Mouse (Mus musculus) granulocyte monocyte progenitor cell, adult 5-6 weeks (primary cell): ENCODE measurements around the gene Grifin. TPM values are rescaled to one million over a fixed set of nuclear protein-coding genes. Genes with fewer than 3 reads are reported as not detected.

Experiments used
- ATAC-seq: replicated peaks from 2 replicates; pipeline ENCODE4 v1.8.0; 2016; ENCODE audit warnings: mild to moderate bottlenecking, moderate TSS enrichment, inconsistent platforms; ENCODE audit not compliant: poor library complexity, severe bottlenecking
- total RNA-seq, 2 experiments: library from RNA; stranded (forward) in 1 of 2; stranded (reverse) in 1 of 2; fragments of 200-712, 200-1000 nt in 1 of 2; fragments of >200 nt in 1 of 2; fragmentation: Nextera tagmentation in 1 of 2; gene quantifications; 2 replicates each; pipeline ENCODE4 v1.2.3; 2014 to 2017

The Grifin gene
- total RNA-seq (2014; fragmentation: Nextera tagmentation), result not detected in 2 replicates
- total RNA-seq (2017), result not detected in 2 replicates

DNA sequence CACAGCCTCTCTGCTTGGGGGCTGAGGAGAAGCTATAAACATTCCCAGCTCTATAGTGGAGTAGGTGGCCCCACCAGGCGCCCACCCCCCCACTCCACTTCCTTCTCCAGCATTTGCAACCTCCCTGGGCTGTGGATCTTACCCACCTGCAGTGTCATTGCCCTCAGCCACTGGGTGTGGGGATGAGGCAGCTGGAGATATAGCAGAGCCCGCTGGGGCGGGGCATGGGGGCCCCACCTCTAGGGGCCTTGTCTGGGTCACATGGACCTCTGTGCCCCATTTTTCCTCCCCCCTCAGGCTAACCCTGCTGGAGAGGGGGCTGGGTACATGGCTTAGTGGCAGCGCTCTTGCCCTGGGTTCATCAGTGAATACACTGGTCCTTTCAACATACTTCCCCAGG is at the start of gene Grifin:
Gene Grifin, minus strand, starts transcription at position 176 of the 400 bp plus-strand sequence.
- no peak for ATAC-seq

DNA sequence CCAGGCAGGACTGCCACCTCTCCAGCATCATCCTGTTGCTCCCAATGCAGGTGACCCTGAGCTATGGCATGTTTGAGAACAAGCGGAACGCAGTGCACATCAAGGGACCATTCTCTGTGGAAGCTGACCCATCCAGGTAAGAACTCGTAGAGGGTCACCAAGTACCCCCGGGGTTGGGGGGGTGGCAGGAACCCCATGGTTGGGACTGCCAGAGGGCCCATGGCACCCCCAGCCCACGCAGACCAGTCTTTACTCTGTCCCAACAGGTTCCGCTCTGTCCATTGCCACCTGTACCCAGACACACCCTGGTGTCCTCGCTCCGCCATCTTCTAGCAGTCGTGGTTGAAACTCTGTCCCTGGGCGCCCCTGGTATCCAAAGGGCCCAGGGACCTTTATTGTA is 49.3 kb upstream of the Grifin start:
- no peak for ATAC-seq

DNA sequence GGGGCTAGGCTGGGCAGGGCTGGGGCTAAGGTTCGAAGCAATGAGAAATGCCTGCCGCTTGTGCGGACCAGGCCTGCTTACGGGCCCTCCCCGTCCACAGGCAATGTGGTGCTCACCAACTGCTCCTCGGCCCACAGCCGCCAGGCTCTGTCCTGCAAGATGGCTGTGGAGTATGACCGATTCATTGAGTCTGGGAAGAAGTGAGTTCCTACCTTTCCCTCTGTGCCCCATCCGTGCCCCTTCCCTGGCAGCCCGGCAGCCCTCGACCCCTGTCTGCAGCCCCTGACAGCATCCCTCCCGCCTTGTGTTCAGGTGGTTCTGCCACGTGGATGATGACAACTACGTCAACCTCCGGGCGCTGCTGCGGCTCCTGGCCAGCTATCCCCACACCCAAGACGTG is 47.3 kb upstream of the Grifin start:
- ATAC-seq, result no peak

DNA sequence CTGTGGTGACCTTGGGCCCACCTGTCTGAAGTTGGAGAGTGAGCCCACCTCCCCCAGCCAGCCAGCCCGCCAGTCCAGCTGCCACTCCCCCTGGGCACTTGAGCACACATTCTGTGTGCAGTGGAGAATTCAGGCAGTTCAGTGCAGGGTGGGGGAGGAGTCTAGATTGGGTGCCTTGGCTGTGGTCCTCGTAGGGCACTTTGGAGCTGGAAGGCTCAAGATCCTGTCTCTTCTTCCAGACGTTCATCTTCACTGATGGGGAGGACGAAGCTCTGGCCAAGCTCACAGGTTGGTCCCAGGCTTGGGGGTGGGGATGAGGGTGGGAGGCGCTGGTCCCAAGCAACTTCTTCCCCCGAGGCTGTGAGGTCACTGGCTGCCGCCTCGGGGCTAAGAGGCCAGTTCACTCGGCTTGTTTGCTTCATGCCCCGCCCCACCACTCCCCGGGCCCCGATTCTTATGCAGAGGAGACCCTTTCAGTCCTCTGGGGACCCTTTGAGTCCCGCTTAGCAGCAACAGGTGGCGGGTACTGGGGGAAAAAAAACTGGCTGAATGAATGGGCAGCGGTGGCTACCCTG is 46.8 kb upstream of the Grifin start:
- ATAC-seq, result no peak

DNA sequence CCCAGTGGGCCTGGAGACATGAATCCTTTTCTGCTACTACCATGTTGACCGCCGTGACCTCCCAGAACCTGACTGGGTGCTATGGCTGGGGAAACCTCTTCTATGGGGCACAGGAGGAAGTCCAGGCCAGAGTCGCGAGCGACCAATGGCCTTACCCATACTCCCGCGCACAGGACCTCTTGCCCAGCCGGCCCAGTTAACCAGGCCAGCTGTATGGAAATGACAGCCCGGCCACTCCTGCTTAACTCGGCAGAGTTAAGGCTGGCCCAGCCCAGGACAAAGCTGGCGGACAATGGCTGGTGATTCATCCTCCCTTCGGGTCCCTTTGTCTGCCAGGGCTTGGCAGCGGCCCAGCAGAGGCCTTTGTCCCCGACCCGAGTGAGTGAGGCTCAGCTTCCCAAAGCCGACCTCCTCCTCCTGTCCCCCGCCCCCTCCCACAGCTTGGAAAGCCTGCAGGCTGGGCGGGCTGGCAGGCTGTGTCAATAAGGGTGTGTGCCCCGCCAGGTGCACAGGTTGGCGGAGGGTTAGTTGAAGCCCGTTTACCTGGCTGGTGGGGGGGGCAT is 46.2 kb upstream of the Grifin start:
- ATAC-seq, result peak; percentile 21

DNA sequence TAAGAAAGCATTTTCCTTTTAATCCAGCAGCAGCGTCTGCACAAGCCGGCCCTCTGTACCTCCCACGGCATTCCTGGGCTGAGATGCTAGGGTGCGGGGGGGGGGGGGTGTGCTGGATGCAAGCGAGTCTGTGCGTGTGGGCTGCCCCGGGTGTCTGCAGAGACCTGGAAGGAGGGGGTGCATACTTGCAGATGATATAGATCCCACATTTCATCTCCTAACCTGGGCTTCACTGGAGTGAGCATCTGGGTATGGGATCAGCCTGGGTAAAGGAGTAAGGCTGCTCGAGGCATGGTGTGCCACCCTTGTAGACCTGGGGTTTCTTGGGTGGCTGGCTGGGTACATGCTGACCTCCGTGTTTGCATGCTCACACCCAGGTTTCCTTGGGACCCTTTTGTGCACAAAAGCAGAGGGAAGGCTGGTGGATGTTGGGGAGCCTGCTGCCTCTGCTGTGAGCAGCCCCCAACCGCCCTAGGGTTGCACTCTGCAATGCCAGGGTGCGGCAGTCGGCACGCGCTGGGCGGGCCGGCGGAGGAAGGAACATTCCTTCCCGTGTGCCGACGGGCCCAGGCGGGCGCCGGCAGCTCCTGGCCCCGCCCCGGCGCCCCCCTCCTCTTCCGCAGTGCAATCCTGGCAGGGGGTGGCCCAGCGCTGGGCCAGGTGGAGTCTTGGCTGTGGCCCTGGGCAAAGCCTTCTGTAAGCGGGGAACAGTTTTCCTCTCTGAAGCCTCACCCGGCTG is 45.6 kb upstream of the Grifin start:
- ATAC-seq, result peak; percentile 14; the same call in 1 of the 2 replicates

DNA sequence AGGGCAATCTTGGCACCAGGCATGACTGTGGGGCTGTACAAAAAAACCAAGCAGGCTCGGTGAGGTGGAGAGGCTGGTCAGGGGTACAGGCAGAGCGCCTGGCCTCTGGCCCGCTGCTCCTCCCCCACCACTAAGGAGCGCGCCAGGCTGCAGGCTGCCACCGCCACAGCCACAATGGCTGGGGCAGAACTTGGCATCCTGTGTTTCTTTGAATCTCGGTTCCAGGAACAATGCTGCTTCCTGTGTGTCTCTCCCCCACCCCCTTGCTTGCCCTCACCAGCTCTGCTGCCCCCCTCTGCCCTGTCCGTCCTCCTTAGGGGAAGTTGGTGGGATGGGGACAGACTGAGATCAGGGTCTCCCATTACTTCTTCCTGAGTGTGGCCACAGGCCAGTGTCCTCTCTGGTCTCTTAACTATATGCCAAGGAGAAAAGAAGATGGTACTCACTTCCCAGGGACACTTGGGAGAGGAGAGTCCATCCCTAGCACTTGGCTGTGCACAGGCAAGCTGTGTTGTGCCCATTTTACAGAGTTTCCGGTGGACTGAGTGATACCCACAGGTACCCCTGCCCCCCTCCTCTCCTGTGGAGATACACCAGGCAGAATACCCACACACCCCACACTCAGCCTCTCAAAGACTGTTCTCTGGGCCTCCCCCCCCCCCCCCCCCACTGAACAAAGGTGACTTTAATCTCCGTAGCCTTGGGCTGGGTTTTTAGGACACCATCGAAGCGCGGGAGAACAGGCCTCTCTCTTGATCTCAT is 44.8 kb upstream of the Grifin start:
- peak; percentile 23 for ATAC-seq

DNA sequence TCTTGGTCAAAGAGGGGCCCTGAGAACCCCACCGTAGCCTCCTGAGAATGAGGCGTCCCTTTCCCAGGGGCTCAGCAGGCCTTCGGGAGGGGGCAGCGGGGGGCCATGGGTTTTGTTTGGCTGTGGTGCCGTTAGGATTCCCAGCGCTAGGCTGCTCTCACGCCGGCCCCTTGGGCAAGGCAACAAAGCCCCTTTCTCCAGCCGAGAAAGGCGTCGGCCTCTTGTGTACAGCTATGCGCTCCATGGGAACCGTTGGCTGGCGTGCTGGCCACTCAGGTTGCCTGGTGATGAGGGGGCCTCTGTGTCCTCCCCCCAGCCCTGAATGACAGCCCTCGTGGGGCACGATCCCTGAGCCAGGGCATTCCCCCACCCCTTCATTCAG is 43.8 kb upstream of the Grifin start:
- no peak for ATAC-seq

DNA sequence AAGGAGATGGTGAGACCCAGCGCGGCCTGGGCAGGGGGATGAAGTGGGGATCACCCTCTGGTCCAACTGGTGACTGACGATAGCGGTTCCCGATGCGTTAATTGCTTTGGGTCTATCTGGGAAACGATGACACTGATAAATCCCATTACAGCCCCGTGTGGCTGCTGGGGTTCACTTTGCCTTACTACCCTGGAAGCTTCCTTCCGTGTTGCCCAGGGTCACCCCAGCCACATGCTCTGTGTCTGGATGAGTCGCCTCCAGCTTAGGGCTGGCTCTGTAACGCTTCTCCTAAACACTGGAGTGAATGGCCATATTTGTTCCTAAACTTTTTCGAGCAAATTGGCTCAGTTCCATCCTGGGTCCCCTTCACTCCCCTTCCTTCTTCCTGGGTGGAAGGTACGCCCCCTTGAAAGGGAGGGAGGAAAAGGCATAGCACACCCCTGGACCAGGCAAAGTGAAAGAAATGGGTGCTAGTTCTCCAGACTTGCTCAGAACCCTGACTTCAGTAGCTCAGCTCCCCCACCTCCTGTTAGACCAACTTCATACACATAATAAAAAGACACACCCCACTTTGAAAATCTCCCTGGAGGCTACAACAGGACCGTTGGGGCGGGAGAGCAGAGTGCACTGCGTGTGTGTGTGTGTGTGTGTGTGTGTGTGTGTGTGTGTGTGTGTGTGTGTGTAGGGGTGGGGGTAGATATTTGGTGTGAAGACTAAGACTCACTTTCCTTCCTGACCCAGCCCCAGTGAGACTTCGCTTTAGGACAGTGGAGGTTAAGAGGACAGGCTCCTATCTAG is 43.2 kb upstream of the Grifin start:
- ATAC-seq, result no peak

DNA sequence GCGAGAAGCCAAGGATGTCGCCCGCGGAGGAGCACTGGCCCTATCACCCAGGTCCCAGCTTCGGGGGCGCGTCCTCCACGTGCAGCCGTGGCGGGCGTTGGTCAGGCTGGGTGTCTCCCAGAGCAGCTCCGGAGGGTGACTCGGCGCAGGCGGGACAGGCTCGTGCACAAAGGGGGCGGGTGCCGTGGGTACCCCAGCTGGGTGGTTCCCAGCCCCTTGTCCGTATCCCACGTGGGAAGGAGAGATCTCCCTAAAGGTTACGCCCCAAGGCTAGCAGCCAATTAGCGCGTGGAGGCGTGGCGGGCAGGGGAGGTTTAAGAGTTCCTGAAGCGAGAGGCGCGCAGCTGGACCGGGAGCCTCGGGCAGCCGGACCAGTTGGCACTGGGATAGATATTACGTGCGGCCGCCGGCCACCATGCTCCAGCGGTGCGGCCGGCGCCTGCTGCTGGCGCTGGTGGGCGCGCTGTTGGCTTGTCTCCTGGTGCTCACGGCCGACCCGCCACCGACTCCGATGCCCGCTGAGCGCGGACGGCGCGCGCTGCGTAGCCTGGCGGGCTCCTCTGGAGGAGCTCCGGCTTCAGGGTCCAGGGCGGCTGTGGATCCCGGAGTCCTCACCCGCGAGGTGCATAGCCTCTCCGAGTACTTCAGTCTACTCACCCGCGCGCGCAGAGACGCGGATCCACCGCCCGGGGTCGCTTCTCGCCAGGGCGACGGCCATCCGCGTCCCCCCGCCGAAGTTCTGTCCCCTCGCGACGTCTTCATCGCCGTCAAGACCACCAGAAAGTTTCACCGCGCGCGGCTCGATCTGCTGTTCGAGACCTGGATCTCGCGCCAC is 42.3 kb upstream of the Grifin start, which contains the start of gene Lfng:
Gene Lfng, plus strand, starts transcription at position 320 of the 835 bp plus-strand sequence.
- peak; percentile 70 for ATAC-seq

DNA sequence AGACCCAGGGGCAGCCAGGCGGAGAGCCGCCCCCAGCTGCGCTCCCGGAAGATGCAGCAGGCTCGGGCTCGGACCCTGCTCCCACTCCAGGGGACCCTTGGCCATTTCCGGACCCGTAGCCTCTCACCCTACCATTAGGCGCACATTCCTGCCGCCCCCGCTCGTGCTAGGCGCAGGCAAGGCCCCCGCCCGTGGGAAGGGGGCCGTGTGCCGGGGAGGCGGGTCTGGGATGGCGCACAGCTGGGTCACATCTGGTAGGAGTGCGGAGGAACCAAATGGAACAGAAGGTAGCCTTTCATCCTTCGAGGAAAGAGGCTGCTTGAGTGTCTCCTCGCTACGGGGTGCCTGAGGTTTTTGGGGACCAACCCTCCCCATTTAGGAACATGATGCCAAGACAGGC is 41.5 kb upstream of the Grifin start:
- no peak for ATAC-seq

DNA sequence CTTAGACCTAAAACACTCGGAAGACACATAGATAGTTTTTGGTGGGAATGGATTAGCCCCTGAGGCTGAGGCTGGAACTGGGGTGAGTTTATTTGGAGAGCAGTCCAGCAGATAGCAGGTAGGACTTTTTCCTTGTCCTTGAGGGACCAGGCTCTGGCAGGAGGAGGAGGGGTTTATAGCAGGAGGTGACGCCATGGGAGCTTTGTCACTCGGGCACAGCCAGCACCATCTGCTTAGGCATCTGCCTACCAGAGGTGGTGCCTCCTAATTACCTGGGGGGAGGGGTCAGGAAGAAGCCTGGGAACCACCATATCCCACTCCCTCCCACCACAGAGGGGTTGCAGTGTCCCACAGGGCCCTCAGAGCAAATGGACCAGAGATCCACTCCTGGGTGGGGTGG is 40.4 kb upstream of the Grifin start:
- ATAC-seq, result no peak

DNA sequence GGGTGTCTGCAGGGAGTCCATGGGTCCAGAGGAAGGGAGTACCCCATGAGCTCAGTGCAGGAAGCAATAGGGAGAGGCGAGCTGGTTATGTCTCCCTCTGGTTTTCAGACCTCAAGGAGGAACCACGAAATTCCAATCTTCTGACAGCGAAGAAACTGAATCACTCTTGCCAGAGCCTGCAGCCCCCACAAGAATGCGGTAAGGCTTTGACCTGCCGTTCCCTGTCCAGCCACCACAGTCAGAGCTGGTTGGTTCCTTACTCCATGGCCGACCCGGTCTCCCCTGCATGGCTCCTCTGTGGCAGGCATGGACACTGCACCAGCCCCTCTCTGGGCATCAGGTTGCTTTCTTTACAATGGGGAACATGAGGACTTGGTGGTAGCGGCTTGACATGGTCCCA is 39.5 kb upstream of the Grifin start:
- no peak for ATAC-seq

DNA sequence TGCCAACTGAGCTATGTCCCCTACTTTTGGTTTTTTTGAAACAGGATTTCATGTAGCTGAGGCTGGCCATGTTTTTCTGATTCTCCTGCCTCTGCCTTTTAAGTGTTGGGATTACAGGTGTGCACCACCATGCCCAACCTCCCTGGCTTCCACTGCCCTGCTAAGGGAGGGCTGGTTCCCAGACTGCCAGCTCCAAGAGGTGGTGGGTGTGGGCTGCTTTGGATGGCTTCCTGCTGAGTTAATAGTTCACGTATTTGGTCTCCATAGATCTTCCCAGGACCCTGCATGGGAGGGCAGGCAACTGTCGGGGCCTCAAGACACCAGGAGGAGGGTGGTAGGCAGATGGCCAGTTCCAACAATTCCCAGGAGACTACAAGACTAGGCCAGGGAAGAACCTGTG is 37.7 kb upstream of the Grifin start:
- no peak for ATAC-seq

DNA sequence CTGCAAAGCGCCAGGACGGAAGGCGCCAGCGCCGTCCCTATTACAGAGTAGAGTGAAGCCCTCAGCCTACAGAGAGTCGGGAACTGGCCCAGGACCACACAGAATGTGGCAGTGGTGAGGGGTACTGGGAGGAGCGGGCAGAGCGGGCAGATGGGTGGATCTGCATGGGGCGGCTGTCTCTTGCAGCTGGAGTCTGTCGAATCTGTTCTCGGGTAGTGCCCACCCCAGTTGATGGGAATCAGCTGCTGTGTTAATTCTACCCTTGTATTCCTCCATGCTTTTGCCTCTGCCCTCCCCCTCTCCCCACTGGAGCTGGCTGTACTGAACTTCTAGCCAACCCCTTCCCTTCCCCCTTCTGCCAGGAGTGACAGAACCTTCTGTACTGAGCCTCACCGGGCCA is 36.8 kb upstream of the Grifin start:
- ATAC-seq, result no peak

DNA sequence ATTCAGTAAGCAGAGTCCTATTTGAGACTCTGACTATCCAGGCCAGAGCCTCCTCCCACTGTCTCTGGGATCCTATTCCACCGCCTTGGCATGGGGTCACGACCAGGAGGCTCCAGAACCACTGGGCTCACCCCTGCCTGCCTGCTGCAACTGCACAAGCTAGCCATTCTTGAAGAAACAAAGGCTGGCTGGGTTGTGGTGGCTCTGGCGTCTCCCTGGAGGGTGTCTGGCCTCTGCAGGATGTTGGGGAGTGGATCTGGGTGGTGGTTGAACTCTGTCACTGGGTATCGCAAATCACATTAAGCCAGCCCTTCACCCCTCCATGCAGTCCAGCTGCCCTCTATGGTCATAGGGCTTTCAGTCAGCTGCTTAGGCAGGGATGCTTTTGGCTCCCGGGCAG is 35.1 kb upstream of the Grifin start:
- no peak for ATAC-seq

DNA sequence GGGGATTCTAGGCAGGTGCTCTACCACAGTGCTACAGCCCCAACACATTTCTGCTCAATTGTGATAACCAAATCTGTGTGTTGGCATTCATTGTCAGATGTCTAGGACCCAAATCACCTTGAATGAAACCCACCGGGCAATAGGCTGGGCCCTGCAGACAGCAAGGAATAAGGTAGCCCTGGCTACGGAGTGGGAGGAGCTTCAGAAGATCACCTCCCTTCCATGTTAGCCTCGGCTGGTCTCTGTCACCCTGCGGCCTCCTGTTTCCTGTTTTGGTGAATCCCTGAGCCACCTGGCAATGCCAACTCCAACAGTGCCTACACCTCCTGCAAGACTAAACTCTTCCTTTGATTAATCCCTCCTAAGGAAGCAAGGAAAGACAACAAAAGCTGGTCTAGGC is 32.9 kb upstream of the Grifin start:
- ATAC-seq, result no peak

DNA sequence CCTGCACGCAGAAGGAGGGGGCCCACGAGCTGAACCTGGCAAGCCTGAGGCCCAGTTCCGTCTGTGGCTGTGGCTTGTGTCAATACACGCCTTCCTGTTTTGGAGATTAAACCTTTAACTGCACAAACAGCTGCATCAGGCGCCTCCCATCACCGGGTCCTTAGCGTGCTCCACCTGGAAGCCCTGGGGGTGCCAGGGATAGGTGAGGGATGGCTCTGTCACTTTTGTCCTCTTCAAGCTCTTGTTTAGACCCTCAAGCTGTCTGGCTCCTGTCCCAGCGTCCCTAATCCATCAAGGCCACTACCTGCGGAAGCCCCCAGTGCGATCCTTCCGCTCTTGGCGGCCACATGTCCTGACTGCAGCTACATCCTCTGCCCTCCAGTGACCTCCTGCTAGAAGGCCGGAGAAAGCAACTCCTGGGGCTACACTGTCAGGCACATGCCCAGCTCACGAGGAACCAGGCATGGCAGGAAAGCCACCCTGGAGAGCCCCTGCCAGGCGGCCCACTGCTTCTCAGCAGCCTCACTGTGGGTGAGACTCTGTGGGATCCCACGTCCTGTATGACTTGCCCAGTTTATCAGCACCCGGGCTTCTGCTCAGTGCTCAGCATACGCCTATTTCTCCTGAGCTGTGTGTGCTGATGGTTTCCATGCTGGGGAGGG is 32.2 kb upstream of the Grifin start:
- ATAC-seq, result peak; percentile 78

DNA sequence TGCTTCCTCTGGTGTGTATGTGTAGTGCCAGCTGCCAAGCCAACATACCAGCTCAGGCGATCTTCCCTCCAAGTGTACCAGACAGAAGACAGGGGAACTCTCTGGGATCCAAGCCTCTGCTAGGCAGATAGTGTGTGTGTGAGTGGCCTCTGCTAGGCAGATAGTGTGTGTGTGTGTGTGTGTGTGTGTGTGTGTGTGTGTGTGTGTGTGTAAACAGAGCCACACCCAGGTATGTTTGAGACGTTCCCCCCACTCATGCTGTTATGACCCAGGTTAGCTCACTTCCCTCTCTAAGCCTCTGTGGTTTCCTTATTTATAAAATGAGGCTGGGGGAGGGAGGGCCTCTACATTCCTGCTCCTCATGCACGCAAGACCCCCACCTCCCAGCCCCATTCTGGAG is 31.6 kb upstream of the Grifin start:
- 0 out of 2 replicates have a peak, but pooled peaks have one; percentile 13 for ATAC-seq
